Mouse (Mus musculus): ENCODE data around the gene Gpr89.

DNA sequence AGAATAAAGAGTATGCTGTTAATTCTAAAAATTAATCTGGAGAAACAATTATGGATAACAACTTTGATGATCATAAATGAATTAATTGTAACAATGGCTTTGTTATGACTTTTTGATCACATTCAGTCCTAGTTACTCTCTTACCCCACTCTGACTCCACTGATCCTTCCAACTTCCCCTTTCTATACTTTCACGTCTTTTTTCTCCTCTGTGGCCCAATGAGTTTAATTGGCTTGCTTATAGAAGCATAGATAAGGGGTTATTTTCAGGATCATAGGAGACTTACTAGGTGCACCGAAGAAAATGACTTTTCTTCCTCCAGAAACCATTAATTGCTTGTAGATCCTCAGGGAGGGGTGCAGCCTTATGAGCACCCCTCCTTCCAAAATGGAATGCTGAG is 37.6 kb upstream of the Gpr89 start:
- TF ChIP-seq CTCF (conservative IDR thresholded peaks at IDR 0.05; ENCODE audit: insufficient read depth, insufficient read length, low read depth, low read length) (no peak), POLR2A (IDR thresholded peaks at IDR 0.05; ENCODE audit: low read depth, low read length) (no peak)
